Mouse (Mus musculus) heart, adult 2 months (tissue): ENCODE data around the gene Fam210b.
A peak's percentile ranks its signal among the peaks of the same experiment; 100 is the strongest.

Experiments
- CTCF ChIP-seq: fragments of 200-600 bp; IDR thresholded peaks from 2 replicates; pipeline ENCODE4 v1.8.1; 2022; ENCODE audit warnings: antibody characterized with exemption, mild to moderate bottlenecking, moderate library complexity
- EP300 ChIP-seq: fragments of 200-500 bp; IDR thresholded peaks from 2 replicates; pipeline ENCODE4 v1.6.1; 2011; ENCODE audit warnings: low read depth, low read length, control low read depth; ENCODE audit not compliant: insufficient read depth
- POLR2A ChIP-seq: fragments of 200-500 bp; IDR thresholded peaks from 2 replicates; pipeline ENCODE4 v1.6.1; 2011; ENCODE audit warnings: mild to moderate bottlenecking, low read depth, low read length, control low read depth; ENCODE audit not compliant: insufficient read depth

DNA sequence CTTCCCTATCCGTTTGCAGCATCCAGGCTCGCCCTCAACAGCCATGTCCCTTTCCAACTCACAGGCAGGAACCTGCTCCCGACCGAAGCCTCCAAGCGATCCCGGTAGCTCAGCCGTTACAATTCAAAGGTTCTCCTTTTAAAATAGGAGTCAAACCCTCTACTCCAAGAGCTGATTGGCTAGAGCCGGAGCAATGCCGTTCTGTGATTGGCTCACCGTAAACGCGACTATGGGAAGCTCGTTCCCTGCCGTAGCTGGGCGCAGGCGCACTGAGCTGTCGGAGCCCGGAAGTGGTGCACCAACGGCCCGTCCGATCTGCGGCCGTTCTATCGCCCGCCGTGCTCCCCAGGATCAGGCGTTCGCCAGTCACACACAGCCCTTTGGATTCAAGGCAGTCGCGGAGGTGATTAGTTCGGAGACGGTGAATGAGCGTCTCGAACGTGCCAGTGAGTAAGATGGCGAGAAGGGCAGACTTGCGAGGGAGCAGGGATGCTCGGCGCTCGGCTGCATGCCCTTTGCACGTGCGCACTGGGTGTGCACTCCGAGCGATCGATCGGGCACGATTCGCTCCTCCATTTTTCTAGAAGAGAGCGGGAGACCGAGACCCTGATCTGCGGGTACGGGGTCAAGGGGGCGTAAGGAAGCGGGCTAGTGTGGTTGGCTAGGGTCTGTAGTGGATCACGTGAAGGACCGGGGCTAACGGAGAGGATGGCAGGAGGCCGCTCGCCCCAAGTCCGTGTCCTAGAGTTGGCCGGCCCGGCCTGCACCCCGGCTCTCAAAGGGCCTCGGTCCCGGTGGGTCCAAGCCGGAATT lies 25.3 kb downstream of the Fam210b start, which contains the start of the genes Aurka and Cstf1:
- no peak for TF ChIP-seq CTCF
- peak; percentile 78 for TF ChIP-seq POLR2A
- peak; percentile 86 for TF ChIP-seq EP300
